In genomic region chr8:121396151-121396550, GRCm38 (mm10) we compare ENCODE assay signal across 15 mouse cellular contexts.
DNase-seq lines count a peak whose midpoint lies in the region; ATAC-seq and TF ChIP-seq lines count a peak whose summit lies in the region.
"Had no signal": no experiment of that assay in that cellular context is flagged by ENCODE, and none has a peak within 500 bp of the region (broad histone marks: within the 10 kb centered on the region; RNA-seq: fewer than 3 reads in every experiment).

No protein-coding gene starts in this region.

- 37% methylated on average over 11 of the region's 11 CpGs for WGBS in heart, embryonic 13.5 days
- 80% methylated on average over 11 of the region's 11 CpGs for WGBS in heart, adult 2 months
- 28% methylated on average over 11 of the region's 11 CpGs for WGBS in neural tube, embryonic 11.5 days
- 33% methylated on average over 11 of the region's 11 CpGs for WGBS in neural tube, embryonic 15.5 days

- peaks cover 26% of the 10 kb centered on the region for H3K4me1 ChIP-seq in heart, embryonic 13.5 days
- no peaks in the 10 kb centered on the region for H3K4me1 ChIP-seq in heart, adult 2 months (ENCODE audit: control insufficient read depth, insufficient read depth, low read length)
- H3K4me1 ChIP-seq in neural tube, embryonic 11.5 days (ENCODE audit: control insufficient read depth, insufficient read depth, low read length) = peaks cover 22% of the 10 kb centered on the region
- H3K4me1 ChIP-seq in neural tube, embryonic 15.5 days = peaks cover 32% of the 10 kb centered on the region
- H3K4me1 ChIP-seq: megakaryocyte, embryonic 14.5 days had no signal

- TF ChIP-seq EP300 in heart, adult 2 months (IDR thresholded peaks at IDR 0.05; ENCODE audit: insufficient read depth, low read depth, low read length) = no peak

- ATAC-seq in heart, embryonic 13.5 days (ENCODE audit: extremely low read depth, insufficient number of reproducible peaks, low FRiP score, low TSS enrichment) = no peak
- ATAC-seq in neural tube, embryonic 11.5 days (ENCODE audit: insufficient read depth, low FRiP score, low TSS enrichment) = no peak
- no peak for ATAC-seq in neural tube, embryonic 15.5 days (ENCODE audit: low FRiP score)

- peak overlapping the region; percentile 25; the same call in 1 of the 2 replicates for H3K9ac ChIP-seq in heart, embryonic 13.5 days
- no peak overlapping the region for H3K9ac ChIP-seq in heart, adult 2 months (ENCODE audit: low read depth, low read length)
- H3K9ac ChIP-seq in neural tube, embryonic 11.5 days (ENCODE audit: low read length) = no peak overlapping the region
- no peak overlapping the region for H3K9ac ChIP-seq in neural tube, embryonic 15.5 days (replicated peaks)
- H3K9ac ChIP-seq: heart, embryonic 15.5 days; lung, embryonic 15.5 days; neural tube, embryonic 12.5 days had no signal

- H3K36me3 ChIP-seq in heart, embryonic 13.5 days = no peaks in the 10 kb centered on the region
- H3K36me3 ChIP-seq in heart, adult 2 months (ENCODE audit: control insufficient read depth, insufficient read depth, low read length) = no peaks in the 10 kb centered on the region
- H3K36me3 ChIP-seq in neural tube, embryonic 11.5 days (ENCODE audit: control insufficient read depth, insufficient read depth, low read length) = no peaks in the 10 kb centered on the region
- no peaks in the 10 kb centered on the region for H3K36me3 ChIP-seq in neural tube, embryonic 15.5 days
- H3K36me3 ChIP-seq: heart, embryonic 15.5 days; lung, embryonic 15.5 days; neural tube, embryonic 12.5 days had no signal

- no peak for TF ChIP-seq CTCF in heart, adult 2 months (IDR thresholded peaks at IDR 0.05)

- no peak for TF ChIP-seq POLR2A in heart, adult 2 months (IDR thresholded peaks at IDR 0.05; ENCODE audit: insufficient read depth, low read depth, low read length)

- no peaks in the 10 kb centered on the region for H3K79me2 ChIP-seq in heart, adult 2 months (replicated peaks; ENCODE audit: control insufficient read depth, insufficient read depth, low read length)

- H3K4me2 ChIP-seq in heart, embryonic 13.5 days = no peak overlapping the region
- no peak overlapping the region for H3K4me2 ChIP-seq in neural tube, embryonic 11.5 days (ENCODE audit: low read depth)
- no peak overlapping the region for H3K4me2 ChIP-seq in neural tube, embryonic 15.5 days
- H3K4me2 ChIP-seq: heart, embryonic 15.5 days; lung, embryonic 15.5 days; neural tube, embryonic 12.5 days had no signal

- no peak overlapping the region for H3K27ac ChIP-seq in heart, embryonic 13.5 days (replicated peaks)
- no peak overlapping the region for H3K27ac ChIP-seq in heart, adult 2 months
- no peak overlapping the region for H3K27ac ChIP-seq in neural tube, embryonic 11.5 days (ENCODE audit: low read depth, low read length)
- H3K27ac ChIP-seq in neural tube, embryonic 15.5 days (replicated peaks) = no peak overlapping the region
- H3K27ac ChIP-seq: heart, embryonic 15.5 days; lung, embryonic 15.5 days; neural tube, embryonic 12.5 days had no signal

- H3K9me3 ChIP-seq in heart, embryonic 13.5 days = no peaks in the 10 kb centered on the region
- no peaks in the 10 kb centered on the region for H3K9me3 ChIP-seq in neural tube, embryonic 11.5 days (ENCODE audit: control insufficient read depth, low read length)
- H3K9me3 ChIP-seq in neural tube, embryonic 15.5 days (replicated peaks) = no peaks in the 10 kb centered on the region
- H3K9me3 ChIP-seq: heart, embryonic 15.5 days; lung, embryonic 15.5 days; megakaryocyte, embryonic 14.5 days; neural tube, embryonic 12.5 days had no signal

- H3K4me3 ChIP-seq in heart, embryonic 13.5 days = no peak overlapping the region
- no peak overlapping the region for H3K4me3 ChIP-seq in heart, adult 2 months
- no peak overlapping the region for H3K4me3 ChIP-seq in neural tube, embryonic 11.5 days (ENCODE audit: low read depth, low read length)
- no peak overlapping the region for H3K4me3 ChIP-seq in neural tube, embryonic 15.5 days (replicated peaks)
- H3K4me3 ChIP-seq: heart, embryonic 15.5 days; lung, embryonic 15.5 days; megakaryocyte, embryonic 14.5 days; neural tube, embryonic 12.5 days had no signal

- H3K27me3 ChIP-seq in heart, embryonic 13.5 days (replicated peaks) = peaks cover 63% of the 10 kb centered on the region
- no peaks in the 10 kb centered on the region for H3K27me3 ChIP-seq in heart, adult 2 months (ENCODE audit: control insufficient read depth, insufficient read depth, low read length)
- peaks cover 19% of the 10 kb centered on the region; the same call in 1 of the 2 replicates for H3K27me3 ChIP-seq in neural tube, embryonic 11.5 days (ENCODE audit: control insufficient read depth, insufficient read depth, low read length)
- peaks cover 78% of the 10 kb centered on the region for H3K27me3 ChIP-seq in neural tube, embryonic 15.5 days (replicated peaks)

- intact Hi-C loops in heart, adult 2 months (cut with DNase I) = no loop called here

- DNase-seq in heart, adult 2 months = no peak
- peak; percentile 44 for DNase-seq in neural tube, embryonic 11.5 days (ENCODE audit: low spot score)
- DNase-seq in kidney, postnatal 4 days = peak; percentile 63 to 76
- DNase-seq in liver = no peak
- DNase-seq in adrenal gland, adult 18-20 months (ENCODE audit: low spot score in 2 of 2) = no peak
- DNase-seq: cerebellum, adult 9-10 months; left cerebral cortex, postnatal 4 days; retina, postnatal 1 day; thymus, adult 18-20 months had no signal

Comparison
In these comparisons a context has a peak if more than half of its experiments do, and no peak if none do; other contexts are left out.
1. DNase-seq: peak in neural tube, embryonic 11.5 days (single experiment) and kidney, postnatal 4 days (2 of 2); none in heart, adult 2 months (0 of 2), liver (single experiment) and adrenal gland, adult 18-20 months (0 of 2).